Mouse (Mus musculus) embryonic fibroblast, embryonic 13.5 days (primary cell): ENCODE results near the gene Myl6.
"Not testable (repeated sequence)": the region's sequence is repeated elsewhere in the genome, so short reads cannot be mapped to it uniquely, and the experiment has no call there.

Source experiments
- CTCF ChIP-seq: IDR thresholded peaks from 2 replicates; pipeline ENCODE4 v1.5.1; 2011; ENCODE audit warnings: mild to moderate bottlenecking, control low read depth, low read length, moderate library complexity, borderline replicate concordance; ENCODE audit not compliant: insufficient read depth
- POLR2A ChIP-seq: IDR thresholded peaks from 2 replicates; pipeline ENCODE4 v1.6.1; 2011; ENCODE audit warnings: low read depth, mild to moderate bottlenecking, control low read depth, low read length, moderate library complexity

DNA sequence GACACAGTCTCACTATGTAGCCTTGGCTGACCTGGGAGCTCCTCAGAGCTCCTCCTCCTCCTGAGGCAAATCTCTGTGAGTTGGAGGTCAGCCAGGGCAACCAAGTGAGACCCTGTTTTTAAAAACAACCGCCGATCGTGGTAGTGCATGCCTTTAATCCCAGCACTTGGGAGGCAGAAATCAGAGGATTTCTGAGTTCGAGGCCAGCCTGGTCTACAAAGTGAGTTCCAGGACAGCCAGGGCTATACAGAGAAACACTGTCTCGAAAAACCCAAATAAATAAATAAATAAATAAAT lies 11.4 kb upstream of the Myl6 start:
- TF ChIP-seq CTCF, POLR2A: not testable (repeated sequence)
